Mouse (Mus musculus): ENCODE measurements around the gene Siglece. TPM values are rescaled to one million over a fixed set of nuclear protein-coding genes. Genes with fewer than 3 reads are reported as not detected.

Gene Siglece
- 3.8 and 5.4 TPM in 2 replicates for polyA plus RNA-seq (2012; rRNA removed; ENCODE audit: low replicate concordance)

DNA sequence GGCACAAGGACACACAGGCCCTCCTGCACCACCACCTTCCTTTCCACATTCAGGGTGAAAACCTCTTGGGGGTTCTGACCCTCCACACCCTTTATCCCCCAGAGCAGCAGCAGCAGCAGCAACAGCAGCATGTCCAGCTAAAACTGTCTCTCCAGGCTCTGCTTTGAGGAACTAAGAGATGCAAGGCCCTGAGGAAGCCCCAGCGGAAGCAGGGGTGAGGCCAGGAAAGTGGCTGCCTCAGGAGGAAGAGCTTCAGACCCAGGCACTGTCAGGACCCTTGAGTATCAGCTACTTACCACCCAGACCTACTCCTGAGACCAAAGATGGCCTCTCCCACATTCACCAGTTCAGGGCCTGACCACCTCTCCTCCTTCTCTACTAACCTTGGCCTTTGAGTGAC lies at the start of gene Siglece:
Gene Siglece, minus strand, starts transcription at position 160 of the 400 bp plus-strand sequence.

DNA sequence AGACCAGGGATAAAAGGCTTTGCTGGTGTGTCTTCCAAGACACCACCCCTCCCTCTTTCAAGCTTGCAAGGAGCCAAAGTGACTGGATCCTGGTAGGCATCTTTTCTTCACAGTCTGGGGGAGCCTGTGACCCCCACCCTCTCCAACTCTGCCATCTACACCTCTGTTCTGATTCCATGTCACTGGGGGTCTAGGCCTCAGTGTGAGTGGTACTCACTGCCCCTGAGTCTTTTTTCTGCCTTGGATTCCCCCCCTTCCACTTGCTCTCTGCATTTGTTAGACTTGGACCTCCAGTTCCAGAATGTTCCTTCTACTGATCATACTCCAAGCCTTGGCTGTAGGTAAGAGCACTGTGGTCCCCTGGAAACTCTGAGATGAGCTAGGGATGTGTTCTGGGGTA lies 30.2 kb upstream of the Siglece start, which contains the start of gene Klk14:
Gene Klk14, plus strand, starts transcription at position 301 of the 400 bp plus-strand sequence.

DNA sequence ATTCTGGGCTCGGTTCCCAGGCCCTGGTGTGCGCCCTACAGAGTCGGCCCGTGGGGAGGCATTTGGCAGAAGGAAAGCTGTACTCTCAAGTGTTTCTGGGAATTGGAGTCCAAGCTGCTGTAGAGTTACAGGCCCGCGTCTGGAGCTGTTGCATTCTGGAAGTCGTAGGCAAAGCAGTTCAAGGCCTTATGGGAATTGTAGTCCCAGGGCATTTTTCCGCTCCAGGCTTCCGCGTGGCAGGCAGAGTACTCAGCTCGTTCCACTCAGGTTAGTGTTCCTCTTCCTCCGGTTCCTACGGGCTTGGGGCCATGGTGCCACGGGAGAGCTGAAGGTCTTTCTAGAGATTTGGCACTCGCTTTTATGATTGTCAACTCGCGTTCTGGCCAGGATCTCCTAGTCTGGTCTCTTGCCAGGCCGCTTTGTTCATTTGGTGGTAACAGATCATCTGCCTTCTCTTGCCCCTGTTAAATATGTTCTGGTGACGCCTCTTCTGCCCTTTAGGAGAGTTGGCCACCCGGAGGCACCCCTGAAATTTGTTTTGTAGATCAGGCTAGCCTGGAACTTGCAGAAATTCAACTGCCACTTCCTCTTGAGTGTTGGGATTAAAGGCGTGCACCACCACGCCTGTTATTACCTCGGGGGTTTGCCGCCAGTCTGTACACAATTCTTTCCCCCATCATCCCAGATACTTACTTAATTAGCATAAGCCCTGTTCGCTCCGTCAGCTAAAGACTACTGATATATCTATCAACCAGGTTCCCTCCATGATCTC lies 12.0 kb upstream of the Siglece start, which contains the start of gene Ctu1:
Gene Ctu1, plus strand, starts transcription at position 208 of the 772 bp plus-strand sequence.

DNA sequence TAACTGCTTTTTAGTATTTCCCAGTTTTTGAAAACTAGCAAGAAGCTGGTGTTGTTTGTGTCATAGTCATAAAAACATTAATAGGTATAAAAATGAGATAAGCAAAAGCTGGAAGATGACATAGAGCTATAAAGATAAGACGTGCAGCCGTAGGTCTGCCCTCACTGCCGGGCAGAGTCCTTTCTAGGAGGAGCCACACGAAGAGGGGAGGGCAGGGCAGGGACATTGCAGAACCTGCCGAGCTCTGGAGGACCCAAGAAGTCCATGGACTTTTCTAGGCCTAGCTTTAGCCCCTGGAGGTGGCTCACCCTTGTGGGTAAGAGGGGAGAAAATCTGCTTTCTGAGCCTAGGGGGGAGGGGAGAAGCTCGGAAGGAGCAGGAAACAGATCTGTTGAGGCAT lies 25.5 kb downstream of the Siglece start, which contains the start of gene Ceacam18:
Gene Ceacam18, plus strand, starts transcription at position 208 of the 400 bp plus-strand sequence.

DNA sequence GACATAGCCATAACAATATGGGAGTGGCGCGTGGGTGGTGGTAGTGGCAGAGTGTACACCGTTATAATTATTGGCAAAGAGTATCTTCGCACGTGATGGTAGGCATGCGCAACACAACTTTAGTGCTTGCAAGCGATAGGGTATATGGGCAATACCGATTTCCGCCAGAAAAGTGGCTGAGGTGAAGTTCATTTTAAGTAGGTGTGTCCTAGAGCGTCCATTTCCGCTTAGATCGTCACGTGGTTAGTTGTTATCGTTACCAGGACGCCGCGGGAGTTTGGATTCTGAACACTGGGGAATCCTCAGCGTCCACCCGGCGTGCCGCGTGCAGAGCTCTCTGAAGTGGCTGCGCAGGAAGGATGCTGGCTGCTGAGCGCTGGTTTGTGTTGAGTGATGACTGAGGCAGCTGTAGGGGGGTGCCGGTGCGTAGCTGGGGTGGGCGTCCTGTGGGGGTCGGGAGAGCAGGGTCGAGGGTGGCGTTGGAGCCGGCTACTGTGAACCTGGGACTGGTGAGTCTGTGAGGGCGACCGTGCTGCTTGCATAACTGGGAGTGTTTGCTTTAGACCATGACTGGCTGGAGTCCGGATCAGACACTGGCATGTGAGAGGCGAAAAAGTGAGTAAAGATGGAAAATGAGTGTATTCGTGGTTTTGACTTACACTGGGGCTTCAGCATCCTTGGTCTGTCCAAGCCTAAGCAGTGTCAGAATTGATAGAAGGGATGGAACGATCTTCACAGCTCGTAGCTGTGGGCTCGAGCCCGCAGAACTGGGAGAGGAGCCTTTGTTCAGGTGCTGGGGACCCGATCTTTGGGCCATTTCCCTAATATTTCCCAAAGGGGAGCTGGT lies 52.8 kb downstream of the Siglece start, which contains the start of gene Zfp819:
Gene Zfp819, plus strand, starts transcription at position 274 of the 847 bp plus-strand sequence.

Other genes starting within 250 kb of the Siglece start
- 0.07 TPM in 1 of 2 replicates, not detected in the other for gene Lim2, start 232.5 kb downstream of the Siglece start, polyA plus RNA-seq (2012; rRNA removed; ENCODE audit: low replicate concordance)
- 59.9 and 70.1 TPM in 2 replicates for gene Nkg7, start 223.1 kb downstream of the Siglece start, polyA plus RNA-seq (2012; rRNA removed; ENCODE audit: low replicate concordance)
- not detected in 2 replicates for gene Cldnd2, start 219.4 kb downstream of the Siglece start, polyA plus RNA-seq (2012; rRNA removed; ENCODE audit: low replicate concordance)
- gene Etfb, start 216.1 kb downstream of the Siglece start, polyA plus RNA-seq (2012; rRNA removed; ENCODE audit: low replicate concordance), result 140 and 200 TPM in 2 replicates
- gene Gm45233, start 216.0 kb downstream of the Siglece start, polyA plus RNA-seq (2012; rRNA removed; ENCODE audit: low replicate concordance), result 1.4 and 5.6 TPM in 2 replicates
- 9.8 and 10.5 TPM in 2 replicates for gene Vsig10l, start 197.0 kb downstream of the Siglece start, polyA plus RNA-seq (2012; rRNA removed; ENCODE audit: low replicate concordance)
- gene Iglon5, start 170.1 kb downstream of the Siglece start, polyA plus RNA-seq (2012; rRNA removed; ENCODE audit: low replicate concordance), result 6.9 and 7.2 TPM in 2 replicates
- gene 4931406B18Rik, start 154.2 kb downstream of the Siglece start, polyA plus RNA-seq (2012; rRNA removed; ENCODE audit: low replicate concordance), result not detected in 2 replicates
- 15.0 and 29.1 TPM in 2 replicates for gene Cd33, start 115.7 kb downstream of the Siglece start, polyA plus RNA-seq (2012; rRNA removed; ENCODE audit: low replicate concordance)
- 1.1 and 2.3 TPM in 2 replicates for gene Zfp658, start 97.9 kb downstream of the Siglece start, polyA plus RNA-seq (2012; rRNA removed; ENCODE audit: low replicate concordance)
- 0.99 and 2.5 TPM in 2 replicates for gene Zfp719, start 80.6 kb downstream of the Siglece start, polyA plus RNA-seq (2012; rRNA removed; ENCODE audit: low replicate concordance)
- 0.06 TPM in 2 replicates for gene Zfp819, start 53.0 kb downstream of the Siglece start, polyA plus RNA-seq (2012; rRNA removed; ENCODE audit: low replicate concordance)
- not detected in 2 replicates for gene Ceacam18, start 25.5 kb downstream of the Siglece start, polyA plus RNA-seq (2012; rRNA removed; ENCODE audit: low replicate concordance)
- gene Ctu1, start 11.9 kb upstream of the Siglece start, polyA plus RNA-seq (2012; rRNA removed; ENCODE audit: low replicate concordance), result 9.2 and 18.9 TPM in 2 replicates
- not detected in 2 replicates for gene Klk14, start 30.3 kb upstream of the Siglece start, polyA plus RNA-seq (2012; rRNA removed; ENCODE audit: low replicate concordance)
- 0.16 and 0.33 TPM in 2 replicates for gene Klk13, start 52.4 kb upstream of the Siglece start, polyA plus RNA-seq (2012; rRNA removed; ENCODE audit: low replicate concordance)
- not detected in 2 replicates for gene Klk12, start 108.7 kb upstream of the Siglece start, polyA plus RNA-seq (2012; rRNA removed; ENCODE audit: low replicate concordance)
- 2.4 and 4.7 TPM in 2 replicates for gene Klk11, start 114.4 kb upstream of the Siglece start, polyA plus RNA-seq (2012; rRNA removed; ENCODE audit: low replicate concordance)
- 0.98 and 8.7 TPM in 2 replicates for gene Klk10, start 120.9 kb upstream of the Siglece start, polyA plus RNA-seq (2012; rRNA removed; ENCODE audit: low replicate concordance)
- 0.14 and 0.30 TPM in 2 replicates for gene Klk9, start 131.7 kb upstream of the Siglece start, polyA plus RNA-seq (2012; rRNA removed; ENCODE audit: low replicate concordance)
- gene Klk8, start 137.4 kb upstream of the Siglece start, polyA plus RNA-seq (2012; rRNA removed; ENCODE audit: low replicate concordance), result 7.4 and 14.6 TPM in 2 replicates
- 0.11 and 4.9 TPM in 2 replicates for gene Klk7, start 151.1 kb upstream of the Siglece start, polyA plus RNA-seq (2012; rRNA removed; ENCODE audit: low replicate concordance)
- 0.82 TPM in 1 of 2 replicates, not detected in the other for gene Klk6, start 164.3 kb upstream of the Siglece start, polyA plus RNA-seq (2012; rRNA removed; ENCODE audit: low replicate concordance)
- 0.14 and 3.3 TPM in 2 replicates for gene Klk5, start 181.8 kb upstream of the Siglece start, polyA plus RNA-seq (2012; rRNA removed; ENCODE audit: low replicate concordance)
- gene Klk4, start 221.0 kb upstream of the Siglece start, polyA plus RNA-seq (2012; rRNA removed; ENCODE audit: low replicate concordance), result not detected in 2 replicates

All from mammary gland, adult 2 months (tissue).